Mouse (Mus musculus) layer of hippocampus, adult 2 months (tissue): Measurements from ENCODE around the gene Robo1. TPM values are rescaled to one million over a fixed set of nuclear protein-coding genes. Genes with fewer than 3 reads are reported as not detected.

Source experiments
- DNase-seq, 2 experiments: peaks; one replicate each; pipeline ENCODE4 v3.0.0; 2022; ENCODE audit warnings: low spot score in 2 of 2
- H3K27ac ChIP-seq: fragments of 200-600 bp; 2 replicates; pipeline ENCODE4 v1.8.1; 2022
- H3K4me3 ChIP-seq: fragments of 200-600 bp; 2 replicates; pipeline ENCODE4 v1.8.1; 2022; ENCODE audit warnings: mild to moderate bottlenecking
- CTCF ChIP-seq: fragments of 200-600 bp; conservative IDR thresholded peaks from 2 replicates; pipeline ENCODE4 v1.8.1; 2022; ENCODE audit warnings: antibody characterized with exemption, mild to moderate bottlenecking, moderate library complexity
- total RNA-seq, 2 experiments: library from RNA; stranded (reverse); gene quantifications; 2 replicates each; pipeline ENCODE4 v1.2.3; 2021

Gene Robo1
- total RNA-seq, 2 experiments from 2014 or later: 65.8 to 68.1 TPM

DNA sequence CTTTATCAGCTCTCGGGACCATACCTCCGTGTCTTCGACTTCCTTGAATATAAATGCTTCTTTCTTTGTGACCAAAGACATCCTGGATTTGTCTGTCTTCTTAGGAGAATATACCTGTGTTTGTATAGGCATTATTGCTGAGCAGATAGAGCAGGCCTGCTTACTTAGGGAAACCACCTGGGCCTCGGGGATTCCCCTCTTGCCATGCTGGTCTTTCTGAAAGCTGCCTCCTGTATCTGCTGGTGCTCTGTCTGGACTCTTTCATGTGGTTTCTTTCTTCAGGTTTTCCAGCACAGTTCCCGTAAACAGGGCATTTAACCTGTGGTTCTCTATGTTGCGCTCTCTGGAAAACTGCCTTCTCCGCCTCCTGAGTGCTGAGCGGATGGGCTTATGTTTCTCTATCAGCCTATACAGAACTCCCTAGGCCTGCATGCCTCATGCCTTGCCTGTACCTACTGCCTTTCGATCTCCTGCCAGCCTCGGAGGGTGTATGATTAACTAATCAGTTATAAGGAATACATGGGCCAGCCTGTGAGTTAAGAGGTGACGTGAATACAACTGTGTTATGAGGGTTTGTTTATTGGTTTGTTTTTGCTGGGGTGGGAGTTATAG, 370.9 kb downstream of the Robo1 start:
- no peak overlapping the region for H3K27ac ChIP-seq
- no peak overlapping the region for H3K4me3 ChIP-seq
- no peak for TF ChIP-seq CTCF
- no peak for DNase-seq

GRCm38 (mm10) chr16:72685604-72686479, 377.7 kb downstream of the Robo1 start:
- no peak for TF ChIP-seq CTCF
- Histone ChIP-seq H3K4me3 (no peak overlapping the region), H3K27ac (no peak overlapping the region)
- no peak for DNase-seq

- no peak for TF ChIP-seq CTCF
- no peak for DNase-seq
- H3K4me3 ChIP-seq: no peak overlapping the region
- H3K27ac ChIP-seq: no peak overlapping the region
Observed at GRCm38 (mm10) chr16:72686480-72687053, 378.5 kb downstream of the Robo1 start.

DNA sequence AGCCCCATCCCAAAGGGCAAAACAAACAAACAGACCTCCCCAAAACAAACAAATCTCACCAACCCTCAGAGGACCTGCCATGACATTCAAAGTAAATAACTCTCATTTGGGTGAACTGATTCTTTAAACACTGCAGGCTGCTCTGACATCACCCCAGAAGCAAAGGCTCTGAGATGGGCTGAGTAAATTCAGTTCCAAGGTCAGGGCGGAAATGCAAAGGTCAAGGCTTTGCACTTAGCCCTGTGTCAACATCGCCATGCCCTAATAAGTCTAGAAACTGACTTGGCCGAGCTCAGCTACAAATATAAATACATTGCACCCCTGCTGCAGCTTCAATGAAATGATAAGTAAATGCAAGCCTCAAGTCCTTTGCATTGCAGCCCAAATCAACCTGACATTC, 379.5 kb downstream of the Robo1 start:
- no peak overlapping the region for H3K27ac ChIP-seq
- H3K4me3 ChIP-seq: no peak overlapping the region
- no peak for TF ChIP-seq CTCF

DNA sequence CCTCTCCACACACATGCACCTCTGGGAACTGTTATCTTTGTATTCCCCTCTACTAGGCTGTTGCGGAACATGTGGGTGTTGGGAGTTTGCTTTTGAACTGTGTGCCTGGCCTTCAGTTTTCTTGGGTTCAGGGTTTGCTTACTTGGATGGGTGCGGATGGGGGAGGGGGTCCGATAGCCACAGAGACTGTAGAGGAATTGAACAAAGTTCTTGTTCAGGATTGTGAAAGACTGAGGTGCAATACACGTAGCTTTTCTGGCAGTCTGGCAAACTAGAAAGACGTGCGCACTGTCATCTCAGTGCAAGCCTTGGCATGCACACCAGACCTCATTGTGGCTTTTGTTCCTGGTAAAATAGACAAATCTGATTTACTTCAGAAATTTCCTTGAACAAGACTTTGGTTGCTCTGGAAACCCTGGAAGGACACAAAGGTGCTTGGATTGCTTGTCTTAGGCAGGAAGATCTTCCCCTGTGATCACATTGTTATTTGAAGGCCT, 380.1 kb downstream of the Robo1 start:
- TF ChIP-seq CTCF: no peak
- no peak overlapping the region for H3K27ac ChIP-seq
- no peak for DNase-seq
- H3K4me3 ChIP-seq: no peak overlapping the region

More for the DNA sequence above, 379.5 kb downstream of the Robo1 start:
- DNase-seq: no peak

DNA sequence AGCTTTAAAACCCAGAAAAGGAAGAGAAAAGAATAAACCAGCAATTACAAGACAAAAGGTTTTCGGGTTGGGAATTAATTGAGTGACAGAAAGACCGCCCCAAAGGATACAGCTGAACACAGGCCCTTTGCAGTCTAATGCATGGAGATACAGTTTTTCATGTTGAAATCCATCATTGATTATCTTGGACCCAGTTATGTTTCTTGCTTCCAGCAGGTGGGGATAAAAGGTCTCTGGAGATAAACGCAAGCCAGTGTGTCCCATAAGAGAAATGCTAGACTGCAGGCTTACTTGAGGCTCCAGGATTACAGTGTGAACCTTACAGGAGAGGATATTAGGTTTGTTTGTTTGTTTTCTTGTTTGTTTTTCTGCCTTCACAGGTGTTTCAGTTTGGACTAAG, 383.8 kb downstream of the Robo1 start:
- no peak overlapping the region for H3K4me3 ChIP-seq
- DNase-seq: no peak
- 0 out of 2 replicates have a peak overlapping the region, but pooled peaks have one; percentile 28 for H3K27ac ChIP-seq
- peak; percentile 71 for TF ChIP-seq CTCF

GRCm38 (mm10) chr16:72693446-72694274, 385.6 kb downstream of the Robo1 start:
- H3K27ac ChIP-seq: no peak overlapping the region
- DNase-seq: no peak
- TF ChIP-seq CTCF: no peak
- no peak overlapping the region for H3K4me3 ChIP-seq

- TF ChIP-seq CTCF: no peak
- DNase-seq: no peak
- no peak overlapping the region for H3K4me3 ChIP-seq
- no peak overlapping the region for H3K27ac ChIP-seq
Observed at GRCm38 (mm10) chr16:72694787-72695186, 386.7 kb downstream of the Robo1 start.

DNA sequence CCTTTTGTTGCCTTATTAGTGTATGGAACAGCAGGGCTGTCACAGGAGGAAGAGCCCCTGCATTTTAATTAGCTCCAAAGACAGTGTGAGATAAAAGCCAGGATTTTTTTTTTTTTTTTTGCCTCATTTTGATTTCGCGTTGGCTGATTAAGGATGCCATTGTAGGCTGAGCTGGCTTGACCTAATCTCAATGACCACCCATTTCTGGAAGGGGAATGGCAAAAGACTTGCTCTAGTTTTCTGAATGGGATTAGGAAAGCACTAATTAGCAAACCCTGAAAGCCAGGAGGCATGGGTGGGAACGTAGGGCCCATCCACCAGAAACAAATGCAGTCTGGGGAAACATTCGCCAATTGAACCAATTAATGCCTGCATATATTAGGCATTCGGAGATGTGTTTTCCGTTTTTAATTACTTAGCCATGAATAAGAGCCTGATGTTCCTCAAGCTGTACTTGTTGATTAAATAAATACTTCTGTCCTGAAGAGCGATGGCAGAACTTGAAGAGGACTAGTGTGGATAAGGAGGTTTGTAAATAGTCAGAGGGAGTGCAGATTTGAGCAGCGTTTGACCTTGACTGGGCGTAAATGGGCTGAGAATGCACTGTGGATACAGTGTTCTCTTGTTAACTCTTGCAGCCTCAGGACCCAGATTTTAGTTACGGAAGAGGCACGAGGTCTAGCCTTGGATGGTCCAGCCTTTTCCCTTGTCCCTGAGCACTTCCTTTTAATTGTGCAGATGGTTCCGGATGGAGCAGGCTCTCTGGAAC, 391.3 kb downstream of the Robo1 start:
- TF ChIP-seq CTCF: no peak
- peak overlapping the region; percentile 21; the same call in 1 of the 2 replicates for H3K27ac ChIP-seq
- H3K4me3 ChIP-seq: no peak overlapping the region
- peak in 1 of 2 experiments; percentile 71 for DNase-seq

GRCm38 (mm10) chr16:72700297-72700696, 392.2 kb downstream of the Robo1 start:
- Histone ChIP-seq H3K4me3 (no peak overlapping the region), H3K27ac (no peak overlapping the region)
- no peak for TF ChIP-seq CTCF
- DNase-seq: no peak

DNA sequence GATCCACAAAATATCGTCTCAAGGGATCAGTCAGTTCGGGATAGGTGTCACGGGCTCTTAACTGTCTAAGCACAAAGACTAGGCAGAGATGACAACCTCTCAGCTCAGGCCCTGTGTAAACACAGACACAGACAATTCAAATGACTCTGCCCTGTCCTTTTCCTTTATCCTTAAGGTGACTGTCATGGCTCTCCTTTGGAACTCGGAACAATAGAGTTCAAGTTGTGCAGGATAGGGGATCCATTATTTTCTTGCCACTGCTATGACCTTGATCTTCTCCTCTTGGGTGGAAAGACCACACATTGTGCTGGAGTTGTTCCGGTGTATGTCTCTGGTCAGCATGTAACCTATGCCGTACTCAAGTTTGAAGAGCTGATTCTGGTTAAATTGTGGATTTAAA, 395.4 kb downstream of the Robo1 start:
- Histone ChIP-seq H3K27ac (no peak overlapping the region), H3K4me3 (no peak overlapping the region)
- TF ChIP-seq CTCF: no peak
- no peak for DNase-seq

DNA sequence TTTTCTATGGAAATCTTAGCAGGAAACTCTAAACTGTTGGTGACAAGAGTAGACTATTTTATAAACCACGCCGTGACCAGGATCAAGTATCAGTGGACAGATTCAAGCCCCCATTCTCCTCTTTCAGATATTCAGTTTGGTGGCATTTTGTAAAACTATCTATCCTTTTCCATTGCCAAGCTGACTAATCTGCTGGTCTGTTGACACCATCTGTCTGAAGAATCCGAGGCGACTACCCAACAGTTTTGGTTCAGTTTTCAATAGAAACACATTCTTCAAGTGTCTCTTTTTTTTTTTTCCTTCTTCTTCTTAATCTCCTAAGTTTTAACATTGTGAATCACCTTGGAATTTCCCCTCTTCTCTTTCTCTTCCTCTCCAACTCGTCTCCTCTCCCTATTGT, 397.7 kb downstream of the Robo1 start:
- H3K4me3 ChIP-seq: no peak overlapping the region
- 0 out of 2 replicates have a peak overlapping the region, but pooled peaks have one; percentile 33 for H3K27ac ChIP-seq
- peak in 1 of 2 experiments; percentile 47 for DNase-seq
- no peak for TF ChIP-seq CTCF
